Mouse (Mus musculus) cortical plate, adult 2 months (tissue): ENCODE data around the gene Ppih.

Source experiments
- CTCF ChIP-seq: fragments of 200-500 bp; IDR thresholded peaks from 2 replicates; pipeline ENCODE4 v1.5.1; 2011; ENCODE audit warnings: mild to moderate bottlenecking, control low read depth, low read length; ENCODE audit not compliant: insufficient read depth; ENCODE audit errors: extremely low read depth
- POLR2A ChIP-seq: fragments of 200-500 bp; IDR thresholded peaks from 2 replicates; pipeline ENCODE4 v1.6.1; 2011; ENCODE audit warnings: mild to moderate bottlenecking, low read length, control low read depth; ENCODE audit not compliant: insufficient read depth; ENCODE audit errors: extremely low read depth

DNA sequence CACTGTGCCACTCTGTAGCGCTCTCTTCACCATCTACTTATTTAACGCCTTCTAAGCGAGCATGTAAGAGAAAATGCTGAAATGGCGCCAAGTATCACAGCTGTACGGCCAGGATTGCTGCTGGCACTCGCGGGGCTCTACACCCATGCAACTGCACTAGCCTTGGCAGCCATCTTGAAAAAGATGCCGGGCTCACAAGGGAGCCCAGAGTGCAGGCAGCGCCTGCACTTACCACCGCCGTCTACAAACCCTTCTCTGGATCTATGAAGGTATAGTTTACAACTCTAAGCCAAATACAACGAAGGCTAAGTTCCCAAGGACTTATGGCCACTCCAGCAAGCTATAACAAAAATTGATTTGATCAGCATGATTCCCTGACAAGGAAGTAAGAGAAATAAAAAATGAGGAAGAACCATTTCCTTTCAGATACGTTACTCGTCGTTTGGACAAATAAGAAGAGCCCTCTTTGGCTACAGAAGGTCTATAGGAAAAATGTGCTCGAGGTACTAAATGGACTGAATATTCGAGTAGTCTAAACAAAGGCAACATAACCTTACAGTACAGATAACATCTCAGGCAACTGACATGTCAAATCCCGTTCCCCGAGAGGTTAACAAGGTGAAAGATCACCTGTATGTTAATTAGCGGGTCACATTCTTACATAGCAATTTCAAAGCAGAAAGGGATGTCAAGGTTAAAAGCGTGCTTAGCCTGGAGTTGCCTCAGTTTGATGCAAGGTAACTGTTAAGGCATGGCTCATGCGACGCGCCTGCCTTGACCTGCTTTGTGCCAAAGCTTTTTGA is 27.4 kb downstream of the Ppih start:
- TF ChIP-seq CTCF (no peak), POLR2A (no peak)
